In the genomic region with DNA sequence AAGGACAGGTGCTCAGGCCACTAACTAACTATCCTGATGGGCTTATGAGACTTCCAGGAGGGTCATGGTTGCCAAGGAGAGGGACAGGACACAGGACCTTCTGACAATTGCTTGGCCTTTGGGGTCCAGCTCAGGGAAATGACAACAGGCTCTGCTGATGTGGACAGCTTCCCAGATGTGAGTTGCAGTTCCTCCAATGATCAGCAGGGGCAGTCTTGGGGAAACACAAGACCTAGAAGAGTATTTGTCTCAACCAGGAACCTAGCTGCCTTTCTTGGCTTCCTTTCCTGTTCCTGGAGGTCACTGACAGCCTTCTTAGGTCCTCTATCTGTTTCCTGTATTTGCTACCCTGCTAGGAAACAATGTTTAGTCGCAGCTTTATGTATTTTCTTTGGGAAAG, we compare ENCODE assay signal across 8 mouse cellular contexts. TPM values are rescaled to one million over a fixed set of nuclear protein-coding genes. Genes with fewer than 3 reads are reported as not detected.
A peak's percentile ranks its signal among the peaks of the same experiment; 100 is the strongest.
DNase-seq lines count a peak whose midpoint lies in the region; ATAC-seq and TF ChIP-seq lines count a peak whose summit lies in the region.
"Had no signal": no experiment of that assay in that cellular context is flagged by ENCODE, and none has a peak within 500 bp of the region (broad histone marks: within the 10 kb centered on the region; RNA-seq: fewer than 3 reads in every experiment).

No protein-coding gene starts in this region.

- no peak for ATAC-seq in hindbrain, postnatal 0 days
- ATAC-seq in hindbrain, embryonic 14.5 days (ENCODE audit: low FRiP score): no peak
- ATAC-seq in megakaryocyte progenitor cell, adult 5-6 weeks (replicated peaks; ENCODE audit: poor library complexity): peak; percentile 73
- ATAC-seq in activated CD4-positive, CD25-positive, alpha-beta regulatory T cell, adult 4 months: no peak

- no peaks in the 10 kb centered on the region for H3K4me1 ChIP-seq in hindbrain, postnatal 0 days (ENCODE audit: insufficient read depth, low read length)
- no peaks in the 10 kb centered on the region for H3K4me1 ChIP-seq in hindbrain, embryonic 14.5 days (replicated peaks; ENCODE audit: control insufficient read depth, insufficient read depth, low read length)
- H3K4me1 ChIP-seq: heart, embryonic 13.5 days had no signal

- no peak overlapping the region for H3K4me2 ChIP-seq in hindbrain, postnatal 0 days (ENCODE audit: low read depth, low read length)
- no peak overlapping the region for H3K4me2 ChIP-seq in hindbrain, embryonic 14.5 days (replicated peaks)
- H3K4me2 ChIP-seq: heart, embryonic 13.5 days had no signal

- peak; percentile 13; the same call in 1 of the 2 replicates for TF ChIP-seq CTCF in hindbrain, postnatal 0 days (IDR thresholded peaks at IDR 0.05; ENCODE audit: low read depth)

- no peak overlapping the region for H3K4me3 ChIP-seq in hindbrain, postnatal 0 days (ENCODE audit: low read length)
- H3K4me3 ChIP-seq in hindbrain, embryonic 14.5 days (replicated peaks; ENCODE audit: low read length): no peak overlapping the region
- H3K4me3 ChIP-seq: heart, embryonic 13.5 days had no signal

- H3K27me3 ChIP-seq in hindbrain, postnatal 0 days (ENCODE audit: insufficient read depth, low read length): no peaks in the 10 kb centered on the region
- no peaks in the 10 kb centered on the region for H3K27me3 ChIP-seq in hindbrain, embryonic 14.5 days (ENCODE audit: control insufficient read depth, insufficient read depth, low read length)
- H3K27me3 ChIP-seq: heart, embryonic 13.5 days had no signal

- DNase-seq in hindbrain, postnatal 0 days (ENCODE audit: low spot score): no peak
- no peak for DNase-seq in hindbrain, embryonic 14.5 days (ENCODE audit: low spot score)
- DNase-seq in CD4-positive helper T cell, adult 2 months (ENCODE audit: low read depth, low spot score): peak; percentile 19
- DNase-seq in NIH3T3 (ENCODE audit: low read depth): peak; percentile 43
- DNase-seq in frontal cortex, postnatal 25 days (ENCODE audit: low spot score in 2 of 2): no peak

- WGBS in hindbrain, postnatal 0 days: 15% methylated on average over 1 of the region's 1 CpGs
- 12% methylated on average over 1 of the region's 1 CpGs for WGBS in hindbrain, embryonic 14.5 days

- no peaks in the 10 kb centered on the region for H3K9me3 ChIP-seq in hindbrain, postnatal 0 days (ENCODE audit: low read length)
- H3K9me3 ChIP-seq in hindbrain, embryonic 14.5 days (ENCODE audit: control insufficient read depth, low read length): no peaks in the 10 kb centered on the region
- H3K9me3 ChIP-seq: heart, embryonic 13.5 days had no signal

- no peak overlapping the region for H3K27ac ChIP-seq in hindbrain, postnatal 0 days
- no peak overlapping the region for H3K27ac ChIP-seq in hindbrain, embryonic 14.5 days
- H3K27ac ChIP-seq: heart, embryonic 13.5 days had no signal

- no peaks in the 10 kb centered on the region for H3K36me3 ChIP-seq in hindbrain, postnatal 0 days (ENCODE audit: insufficient read depth, low read length)
- H3K36me3 ChIP-seq in hindbrain, embryonic 14.5 days (replicated peaks; ENCODE audit: control insufficient read depth, insufficient read depth): no peaks in the 10 kb centered on the region
- H3K36me3 ChIP-seq: heart, embryonic 13.5 days had no signal

- H3K9ac ChIP-seq in hindbrain, postnatal 0 days (replicated peaks; ENCODE audit: low read length): no peak overlapping the region
- no peak overlapping the region for H3K9ac ChIP-seq in hindbrain, embryonic 14.5 days
- H3K9ac ChIP-seq: heart, embryonic 13.5 days had no signal

RNA-seq across cellular contexts. Expression of a gene that starts 17.4 kb away (rescaled TPM):
- total RNA-seq in hindbrain, postnatal 0 days (2014; rRNA removed): 3.4 and 4.4 TPM in 2 replicates
- polyA plus RNA-seq in hindbrain, postnatal 0 days (2015; fragmentation: Nextera tagmentation; extraction: Ambion mirVana): 5.8 and 6.6 TPM in 2 replicates
- polyA plus RNA-seq in hindbrain, embryonic 14.5 days (2014; fragmentation: Nextera tagmentation; extraction: Ambion mirVana): 3.1 and 3.6 TPM in 2 replicates
- total RNA-seq in megakaryocyte progenitor cell, adult 5-6 weeks (2015): 0.02 TPM in 1 of 2 replicates, not detected in the other
- total RNA-seq in megakaryocyte progenitor cell, adult 5-6 weeks (2017): 0.25 TPM in 1 of 2 replicates, not detected in the other
- 1 to 10 TPM in 1 of 2 experiments, not detected in 1; 1.1 TPM for polyA plus RNA-seq in activated CD4-positive, CD25-positive, alpha-beta regulatory T cell, adult 4 months (2017; shearing (Covaris generic))
- polyA plus RNA-seq: heart, embryonic 13.5 days had no signal

RNA-seq across cellular contexts. Expression of a gene that starts 29.1 kb away (rescaled TPM):
- total RNA-seq in hindbrain, postnatal 0 days (2014; rRNA removed): 5.7 and 22.1 TPM in 2 replicates
- 2.5 and 3.4 TPM in 2 replicates for polyA plus RNA-seq in hindbrain, postnatal 0 days (2015; fragmentation: Nextera tagmentation; extraction: Ambion mirVana)
- 4.9 and 6.9 TPM in 2 replicates for polyA plus RNA-seq in hindbrain, embryonic 14.5 days (2014; fragmentation: Nextera tagmentation; extraction: Ambion mirVana)
- total RNA-seq in megakaryocyte progenitor cell, adult 5-6 weeks (2015): 1.6 and 2.1 TPM in 2 replicates
- total RNA-seq in megakaryocyte progenitor cell, adult 5-6 weeks (2017): 0.21 and 0.78 TPM in 2 replicates
- under 1 TPM; 0.32 to 0.49 TPM for polyA plus RNA-seq in activated CD4-positive, CD25-positive, alpha-beta regulatory T cell, adult 4 months (2017; shearing (Covaris generic))

RNA-seq across cellular contexts. Expression of a gene that starts 58.8 kb away (rescaled TPM):
- 0.37 and 0.58 TPM in 2 replicates for total RNA-seq in hindbrain, postnatal 0 days (2014; rRNA removed)
- 0.05 TPM in 2 replicates for polyA plus RNA-seq in hindbrain, postnatal 0 days (2015; fragmentation: Nextera tagmentation; extraction: Ambion mirVana)
- not detected in 2 replicates for polyA plus RNA-seq in hindbrain, embryonic 14.5 days (2014; fragmentation: Nextera tagmentation; extraction: Ambion mirVana)
- not detected in 2 replicates for total RNA-seq in megakaryocyte progenitor cell, adult 5-6 weeks (2015)
- total RNA-seq in megakaryocyte progenitor cell, adult 5-6 weeks (2017): not detected in 2 replicates
- polyA plus RNA-seq in activated CD4-positive, CD25-positive, alpha-beta regulatory T cell, adult 4 months (2017; shearing (Covaris generic)): not detected
- polyA plus RNA-seq: heart, embryonic 13.5 days had no signal

Comparison
In these comparisons a context has a peak if more than half of its experiments do, and no peak if none do; other contexts are left out.
1. DNase-seq: peak in CD4-positive helper T cell, adult 2 months (single experiment) and NIH3T3 (single experiment); none in hindbrain, postnatal 0 days (single experiment), hindbrain, embryonic 14.5 days (single experiment) and frontal cortex, postnatal 25 days (0 of 2).